9 mouse cellular contexts compared by ENCODE assay signal in genomic region chr3:52758561-52758960, GRCm38 (mm10).
DNase-seq lines count a peak whose midpoint lies in the region; ATAC-seq lines count a peak whose summit lies in the region.
"Had no signal": no experiment of that assay in that cellular context is flagged by ENCODE, and none has a peak within 500 bp of the region (broad histone marks: within the 10 kb centered on the region; RNA-seq: fewer than 3 reads in every experiment).

No protein-coding gene starts in this region.

- ATAC-seq in hindbrain, embryonic 13.5 days (ENCODE audit: low FRiP score): no peak
- peak; percentile 86 for ATAC-seq in common myeloid progenitor, adult 5-6 weeks (replicated peaks; ENCODE audit: low read depth, poor library complexity, severe bottlenecking)
- peak; percentile 59; the same call in 1 of the 2 replicates for ATAC-seq in monocyte, adult 5-6 weeks (replicated peaks; ENCODE audit: insufficient number of reproducible peaks, low FRiP score, low TSS enrichment, poor library complexity, severe bottlenecking)

- H3K27ac ChIP-seq in hindbrain, embryonic 10.5 days: no peak overlapping the region
- no peak overlapping the region for H3K27ac ChIP-seq in hindbrain, embryonic 13.5 days
- H3K27ac ChIP-seq: hindbrain, embryonic 15.5 days had no signal

- no peak overlapping the region for H3K4me3 ChIP-seq in hindbrain, embryonic 10.5 days
- no peak overlapping the region for H3K4me3 ChIP-seq in hindbrain, embryonic 13.5 days
- H3K4me3 ChIP-seq: hindbrain, embryonic 15.5 days had no signal

- no peak overlapping the region for H3K9ac ChIP-seq in hindbrain, embryonic 13.5 days
- H3K9ac ChIP-seq: hindbrain, embryonic 15.5 days had no signal

- 33% methylated on average over 2 of the region's 2 CpGs for WGBS in hindbrain, embryonic 10.5 days
- 43% methylated on average over 2 of the region's 2 CpGs for WGBS in hindbrain, embryonic 13.5 days

- H3K4me2 ChIP-seq in hindbrain, embryonic 13.5 days: no peak overlapping the region
- H3K4me2 ChIP-seq: hindbrain, embryonic 15.5 days had no signal

- H3K9me3 ChIP-seq in hindbrain, embryonic 10.5 days: no peaks in the 10 kb centered on the region
- H3K9me3 ChIP-seq in hindbrain, embryonic 13.5 days: no peaks in the 10 kb centered on the region
- H3K9me3 ChIP-seq: hindbrain, embryonic 15.5 days had no signal

- DNase-seq in hindbrain, embryonic 10.5 days (ENCODE audit: low spot score): peak; percentile 20
- DNase-seq in urinary bladder, postnatal 14 days (ENCODE audit: low spot score): peak; percentile 47
- DNase-seq in urinary bladder, postnatal 4 days (ENCODE audit: low spot score in 2 of 2): no peak
- peak; percentile 82 for DNase-seq in induced T-regulatory cell, adult 2 months (ENCODE audit: low read depth)
- DNase-seq in ovary, adult 18-20 months (ENCODE audit: low spot score): no peak

- H3K36me3 ChIP-seq in hindbrain, embryonic 10.5 days: no peaks in the 10 kb centered on the region
- H3K36me3 ChIP-seq in hindbrain, embryonic 13.5 days: no peaks in the 10 kb centered on the region
- H3K36me3 ChIP-seq: hindbrain, embryonic 15.5 days had no signal

- peaks cover 6% of the 10 kb centered on the region; the same call in 1 of the 2 replicates for H3K27me3 ChIP-seq in hindbrain, embryonic 10.5 days (ENCODE audit: insufficient read depth, poor library complexity, severe bottlenecking)
- H3K27me3 ChIP-seq in hindbrain, embryonic 13.5 days: peaks cover 9% of the 10 kb centered on the region; the same call in 1 of the 2 replicates
- H3K27me3 ChIP-seq: hindbrain, embryonic 15.5 days had no signal

- H3K4me1 ChIP-seq in hindbrain, embryonic 10.5 days (replicated peaks): peaks cover 17% of the 10 kb centered on the region
- 0 out of 2 replicates have a peak, but pooled peaks cover 5% of the 10 kb centered on the region for H3K4me1 ChIP-seq in hindbrain, embryonic 13.5 days (replicated peaks)
- H3K4me1 ChIP-seq: hindbrain, embryonic 15.5 days had no signal

Comparison
In these comparisons a context has a peak if more than half of its experiments do, and no peak if none do; other contexts are left out.
1. DNase-seq: peak in hindbrain, embryonic 10.5 days (single experiment), urinary bladder, postnatal 14 days (single experiment) and induced T-regulatory cell, adult 2 months (single experiment); none in urinary bladder, postnatal 4 days (0 of 2) and ovary, adult 18-20 months (single experiment).